Mouse (Mus musculus) cerebellum, adult 9-10 months (tissue): Measurements from ENCODE around the gene Dctn1.

Source experiments
- DNase-seq: peaks from one replicate; pipeline ENCODE4 v3.0.0; 2022

Dctn1 gene

DNA sequence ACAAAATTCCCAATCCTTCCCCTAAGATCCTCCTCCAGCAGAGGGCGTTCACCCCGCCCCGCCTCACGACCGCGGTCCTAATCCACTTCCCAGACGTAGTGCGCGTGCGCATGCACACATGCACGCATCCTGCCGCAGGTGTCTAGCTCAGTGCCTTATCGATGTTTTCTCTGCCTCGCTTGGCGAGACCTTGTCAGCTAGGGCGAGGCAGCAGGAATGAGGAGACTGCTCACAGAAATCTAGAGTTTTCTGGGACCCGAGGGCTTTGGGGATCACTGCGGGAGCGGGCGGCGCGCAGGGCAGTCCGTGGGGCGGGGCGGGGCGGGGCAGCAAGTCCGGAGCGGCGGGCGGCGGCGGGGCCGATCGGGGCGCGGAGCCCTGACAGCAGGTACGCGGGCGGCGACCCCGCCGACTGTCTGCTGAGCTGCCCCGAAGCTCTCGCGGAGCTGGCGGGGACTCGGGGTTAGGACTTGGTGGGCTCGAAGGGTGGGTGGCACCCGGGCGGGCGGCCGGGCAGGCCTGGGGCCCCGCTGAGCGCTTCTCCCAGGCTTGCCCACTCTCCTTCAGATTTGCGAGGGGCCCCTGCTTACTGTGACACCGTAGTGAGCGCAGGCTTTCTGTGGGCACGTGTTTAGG lies at the start of gene Dctn1:
Gene Dctn1 (plus strand): TSS at position 314 of the 636 bp plus-strand sequence.
- peak; percentile 96 for DNase-seq

- peak; percentile 51 for DNase-seq
These were observed 49.2 kb upstream of the Dctn1 start for GRCm38 (mm10) chr6:83116373-83117164.

- no peak for DNase-seq
These were observed 48.6 kb upstream of the Dctn1 start for GRCm38 (mm10) chr6:83117165-83117438.

GRCm38 (mm10) chr6:83117616-83118015 lies 48.1 kb upstream of the Dctn1 start:
- DNase-seq, result peak; percentile 33

DNA sequence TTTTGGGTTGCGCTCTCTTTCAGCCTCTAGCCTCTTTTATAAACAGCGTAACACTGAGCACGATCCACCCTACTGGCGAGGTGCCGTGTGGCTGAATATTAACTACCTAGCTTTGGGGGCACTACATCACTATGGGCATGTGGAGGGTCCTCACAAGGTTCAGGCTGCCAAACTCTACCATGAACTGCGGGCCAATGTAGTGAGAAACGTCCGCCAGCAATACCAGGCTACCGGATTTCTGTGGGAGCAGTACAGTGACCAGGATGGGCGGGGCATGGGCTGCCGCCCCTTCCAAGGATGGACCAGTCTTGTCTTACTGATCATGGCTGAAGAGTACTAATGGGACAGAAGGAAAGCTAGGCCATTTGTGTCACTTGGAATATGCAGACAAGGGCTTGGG lies 47.4 kb upstream of the Dctn1 start:
- DNase-seq, result peak; percentile 36

DNA sequence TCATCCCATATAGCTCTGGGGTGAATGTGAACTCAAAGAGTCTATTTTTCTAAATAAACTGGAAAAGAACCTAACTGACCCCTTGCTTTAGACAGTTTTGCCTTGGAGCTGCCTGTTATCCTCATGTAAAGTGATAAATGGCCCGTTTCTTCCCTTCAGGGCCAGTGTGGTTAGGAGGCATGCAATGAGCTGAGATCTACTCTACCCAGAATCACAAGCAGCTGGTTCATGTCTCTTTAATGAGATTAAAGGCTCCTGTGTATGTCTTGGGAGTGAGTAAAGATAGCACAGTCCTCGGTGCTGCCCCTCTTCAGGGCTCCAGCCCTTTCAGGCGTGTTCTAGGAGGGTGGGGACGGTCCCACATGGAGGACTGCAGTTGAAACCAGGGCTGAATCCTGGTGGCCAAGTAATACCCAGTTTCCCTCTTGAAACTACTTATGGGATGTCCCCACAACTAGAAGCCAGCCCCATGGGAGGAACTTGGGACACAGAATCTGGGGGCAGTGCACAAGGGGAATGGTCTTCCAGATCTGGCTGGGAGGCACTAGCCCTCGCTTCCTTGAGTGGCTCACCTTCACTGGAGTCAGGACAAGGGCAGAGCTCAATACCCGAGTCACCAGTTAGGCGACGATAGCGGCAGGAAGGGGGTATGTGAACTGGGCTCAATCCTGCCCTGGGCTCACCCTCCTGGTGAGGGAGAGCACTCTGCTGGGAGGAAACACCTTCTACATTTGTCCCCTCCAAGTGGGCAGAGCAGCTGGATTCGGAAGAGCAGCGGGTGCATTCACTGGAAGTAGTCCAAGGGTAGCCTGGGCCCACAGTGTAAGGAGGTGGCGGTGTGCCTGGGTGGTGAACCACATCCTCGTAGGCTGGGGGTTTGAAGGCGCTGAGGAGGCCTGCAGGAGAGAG lies 46.6 kb upstream of the Dctn1 start:
- peak; percentile 9 for DNase-seq

GRCm38 (mm10) chr6:83119734-83120051 lies 46.0 kb upstream of the Dctn1 start:
- peak; percentile 66 for DNase-seq

GRCm38 (mm10) chr6:83120930-83121862 lies 44.5 kb upstream of the Dctn1 start, which contains the start of gene Wbp1:
Gene Wbp1 (minus strand): TSS chr6:83121559.
- peak; percentile 99 for DNase-seq

- DNase-seq, result no peak
These were observed 43.6 kb upstream of the Dctn1 start for GRCm38 (mm10) chr6:83121863-83122710.

DNA sequence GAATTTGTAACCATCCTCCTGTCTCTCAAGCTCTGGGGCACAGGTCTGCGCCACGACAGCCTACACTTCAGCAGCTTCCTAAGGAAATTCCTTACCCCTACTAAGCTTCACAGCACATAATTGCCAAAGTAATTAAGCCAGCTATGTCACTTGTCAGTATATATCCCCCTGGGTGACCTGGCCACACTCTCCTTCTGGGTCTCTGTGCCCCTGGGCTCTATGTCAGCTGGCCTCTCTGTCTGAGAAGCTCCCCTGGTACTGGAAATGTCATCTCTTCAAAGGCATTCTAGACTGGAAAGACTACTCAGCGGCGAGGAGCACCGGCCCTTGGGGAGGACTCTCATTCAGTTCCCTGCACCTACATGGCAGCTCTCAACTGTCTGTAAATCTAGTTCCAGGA lies 42.8 kb upstream of the Dctn1 start:
- peak; percentile 49 for DNase-seq

DNA sequence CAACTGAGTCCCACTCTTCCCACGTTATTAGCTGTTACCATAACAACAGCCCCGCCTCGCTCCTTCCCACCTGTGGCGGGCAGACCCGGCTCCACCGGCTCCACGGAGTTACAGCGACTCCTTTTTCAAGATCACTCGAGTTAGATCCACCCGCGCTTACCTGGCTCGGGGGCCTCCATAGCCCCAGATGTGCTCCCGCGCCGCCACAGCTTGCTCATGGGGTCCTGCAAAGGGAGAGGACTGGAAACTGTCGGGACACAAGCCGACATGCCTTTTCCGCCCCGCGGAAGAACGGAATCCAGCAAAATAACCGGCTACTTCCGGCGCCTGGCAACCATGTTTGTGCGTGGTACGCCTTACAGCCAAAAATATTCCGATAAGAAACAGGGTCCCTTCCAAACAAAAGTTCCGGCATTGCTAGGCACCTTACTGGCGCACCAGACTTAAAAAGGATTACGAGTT lies 40.8 kb upstream of the Dctn1 start:
- peak; percentile 90 for DNase-seq

- DNase-seq, result no peak
These were observed 40.4 kb upstream of the Dctn1 start, which contains the start of gene Ino80b for GRCm38 (mm10) chr6:83125331-83125730. Gene Ino80b (minus strand): TSS chr6:83125431.

GRCm38 (mm10) chr6:83127419-83127818 lies 38.3 kb upstream of the Dctn1 start:
- no peak for DNase-seq

- no peak for DNase-seq
These were observed 34.2 kb upstream of the Dctn1 start for GRCm38 (mm10) chr6:83131469-83132034.

DNA sequence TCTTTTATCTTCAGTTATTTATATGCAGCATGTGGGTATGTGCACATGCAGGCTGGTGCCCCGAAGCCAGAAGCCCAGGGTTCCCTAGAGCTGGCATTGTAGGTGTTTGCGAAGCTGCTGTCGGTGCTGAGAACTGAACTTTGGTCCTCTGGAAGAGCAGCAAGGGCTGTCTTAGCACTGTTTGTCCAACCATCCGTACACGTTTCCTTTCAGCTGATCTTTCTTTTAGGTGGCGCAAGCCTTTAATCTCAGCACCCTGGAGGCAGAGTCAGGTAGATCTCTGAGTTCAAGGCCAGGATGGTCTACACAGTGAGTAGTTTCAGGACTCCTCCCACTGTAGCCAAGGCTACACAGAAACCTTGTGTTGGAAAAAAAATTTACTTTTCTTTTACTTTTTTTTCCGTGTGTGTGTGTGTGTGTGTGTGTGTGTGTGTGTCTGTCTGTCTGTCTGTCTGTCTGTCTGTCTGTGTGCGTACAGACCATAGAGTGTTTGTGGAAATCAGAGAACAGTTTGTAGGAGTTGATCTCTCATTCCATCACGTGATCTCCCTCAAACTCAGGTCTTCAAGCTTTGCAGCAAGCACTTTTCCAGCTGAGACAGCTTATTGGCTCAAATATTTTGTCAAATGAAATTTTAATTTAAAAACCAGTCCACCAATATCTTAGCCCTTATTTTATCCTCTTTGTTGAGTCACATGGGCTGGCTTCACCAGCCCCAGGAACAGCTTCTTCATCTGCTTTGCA lies 33.4 kb upstream of the Dctn1 start:
- no peak for DNase-seq

- no peak for DNase-seq
These were observed 31.5 kb upstream of the Dctn1 start for GRCm38 (mm10) chr6:83134226-83134625.

DNA sequence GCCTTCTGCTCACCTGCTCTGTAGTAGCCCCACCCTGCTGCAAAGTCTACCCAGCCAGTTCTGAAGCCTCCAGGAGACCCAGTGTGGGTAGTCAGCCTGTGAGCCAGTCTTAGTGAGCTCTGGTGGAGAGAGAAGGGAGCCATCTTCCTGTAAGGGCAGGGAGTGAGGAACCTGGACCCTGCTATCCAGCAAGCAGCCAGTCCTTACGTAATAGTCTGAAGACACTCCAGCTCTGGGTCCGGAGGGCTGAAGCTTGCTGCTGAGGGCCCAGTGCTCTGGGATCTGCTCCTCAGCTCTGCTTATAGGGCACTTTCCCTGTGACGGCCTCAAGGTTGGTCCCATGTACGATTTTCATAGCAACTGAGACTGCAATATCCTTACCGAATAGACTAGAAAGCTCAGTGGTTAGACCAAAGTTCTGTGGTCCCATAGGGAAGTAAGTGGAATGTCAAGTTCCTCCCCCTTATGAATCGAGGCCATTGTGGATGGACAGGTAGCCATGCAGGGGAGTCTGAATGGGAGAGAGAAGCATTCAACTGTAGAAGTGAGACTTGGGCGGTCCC lies 30.7 kb upstream of the Dctn1 start, which contains the start of gene Rtkn:
Gene Rtkn (plus strand): TSS at position 513 of the 563 bp plus-strand sequence.
- DNase-seq, result no peak

- no peak for DNase-seq
These were observed 30.1 kb upstream of the Dctn1 start for GRCm38 (mm10) chr6:83135571-83136161.

GRCm38 (mm10) chr6:83136291-83136880 lies 29.3 kb upstream of the Dctn1 start:
- no peak for DNase-seq
